Mouse (Mus musculus) kidney, adult 2 months (tissue): Measurements from ENCODE around the gene Borcs6.

Experiments used
- CTCF ChIP-seq: fragments of 200-500 bp; conservative IDR thresholded peaks from 2 replicates; pipeline ENCODE4 v1.5.1; 2011; ENCODE audit warnings: low read depth, mild to moderate bottlenecking, control low read depth, low read length, moderate library complexity, mixed read lengths; ENCODE audit not compliant: insufficient read depth, insufficient read length
- POLR2A ChIP-seq: fragments of 200-500 bp; IDR thresholded peaks from one replicate; pipeline ENCODE4 v1.6.1; 2011; ENCODE audit warnings: low read depth, low read length, control low read depth

DNA sequence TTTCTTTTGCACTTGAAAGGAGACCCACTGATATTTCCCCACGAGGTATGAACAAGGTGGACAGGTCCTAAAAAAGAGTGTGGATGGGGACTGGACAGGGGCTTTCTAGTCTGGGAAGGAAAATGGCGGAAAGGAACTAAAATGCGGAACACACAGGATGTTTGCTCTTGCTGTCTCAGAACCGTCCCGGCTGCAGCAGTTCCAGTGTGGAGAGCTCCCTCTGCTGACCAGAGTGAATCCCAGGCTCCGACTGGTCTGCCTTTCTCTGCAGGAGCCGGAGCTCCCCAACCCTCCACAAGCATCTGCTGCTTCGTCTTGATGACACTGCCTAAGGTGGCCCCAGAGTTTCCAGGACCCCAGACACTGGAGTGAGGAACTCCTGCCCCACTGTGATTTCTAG is 23.7 kb upstream of the Borcs6 start:
- TF ChIP-seq CTCF = peak; percentile 89
- TF ChIP-seq POLR2A = no peak
